Mouse (Mus musculus): ENCODE data around the gene Sco1.

DNA sequence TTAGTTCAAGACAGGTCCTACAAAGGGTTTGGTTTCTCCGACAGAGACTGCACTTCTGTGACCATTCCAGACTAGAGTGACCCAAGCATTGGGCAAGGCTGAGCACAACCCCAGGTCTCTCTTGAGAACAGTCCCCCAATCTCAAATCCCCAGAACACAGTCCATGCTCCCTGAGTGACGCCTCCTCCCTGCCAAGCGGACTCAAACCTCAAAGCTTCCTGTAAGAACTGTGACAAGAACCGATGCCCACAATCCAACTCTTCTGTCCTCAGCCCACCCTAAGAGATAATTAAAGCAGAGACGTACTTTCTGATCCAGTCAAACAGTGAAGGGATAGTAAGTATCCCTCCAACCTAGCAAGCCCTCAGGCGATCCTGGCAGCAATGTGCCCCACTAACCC, 60.9 kb downstream of the Sco1 start:
- TF ChIP-seq CTCF (IDR thresholded peaks at IDR 0.05; ENCODE audit: insufficient read depth, low read depth, low read length), result no peak
- TF ChIP-seq POLR2A (IDR thresholded peaks at IDR 0.05; ENCODE audit: insufficient read depth, low read depth, low read length), result no peak
